Mouse (Mus musculus) cerebellum, adult 11-12 months (tissue): Measurements from ENCODE around the gene Cyp2a4.
"Not testable (repeated sequence)": the region's sequence is repeated elsewhere in the genome, so short reads cannot be mapped to it uniquely, and the experiment has no call there.

Experiments used
- DNase-seq: peaks from one replicate; pipeline ENCODE4 v3.0.0; 2022

The Cyp2a4 gene

DNA sequence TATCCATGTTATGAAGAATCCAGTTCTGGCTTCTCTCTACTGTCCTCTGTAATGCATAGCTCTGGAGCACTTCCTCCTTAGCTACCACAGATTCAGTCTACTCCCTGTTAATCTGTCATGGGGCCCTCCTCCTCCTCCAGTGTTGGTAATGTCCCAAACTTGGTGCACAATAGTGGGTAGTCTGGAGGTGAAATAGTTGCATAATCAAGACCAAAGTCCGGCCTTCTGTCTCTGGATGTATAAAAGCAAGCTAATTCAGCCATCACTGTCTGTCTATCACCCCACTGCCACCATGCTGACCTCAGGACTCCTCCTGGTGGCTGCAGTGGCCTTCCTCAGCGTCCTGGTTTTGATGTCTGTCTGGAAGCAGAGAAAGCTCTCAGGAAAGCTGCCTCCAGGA, at the start of gene Cyp2a4:
Cyp2a4 (plus strand) TSS at position 244 of the 400 bp plus-strand sequence.
- not testable (repeated sequence) for DNase-seq

DNA sequence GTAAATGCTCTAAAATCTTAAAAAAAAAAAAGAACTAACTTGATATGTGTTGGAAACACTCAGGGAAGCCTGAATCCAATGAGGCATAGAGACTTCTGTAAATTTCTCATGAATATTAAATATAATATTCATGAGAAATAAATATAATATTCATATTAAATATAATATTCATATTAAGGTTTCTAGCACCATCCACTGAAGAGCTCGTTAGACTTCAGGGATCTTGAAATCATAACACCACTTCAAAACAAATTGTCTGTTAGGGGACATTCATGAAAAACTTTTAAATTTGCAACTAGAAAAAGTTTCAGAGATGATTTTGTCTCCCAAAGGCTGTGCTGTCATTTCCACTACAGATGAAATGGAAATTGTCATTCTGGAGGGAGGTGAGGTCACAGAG, 46.9 kb upstream of the Cyp2a4 start, which contains the start of gene Vmn1r184:
Vmn1r184 (plus strand) TSS at position 301 of the 400 bp plus-strand sequence.
- DNase-seq = not testable (repeated sequence)

DNA sequence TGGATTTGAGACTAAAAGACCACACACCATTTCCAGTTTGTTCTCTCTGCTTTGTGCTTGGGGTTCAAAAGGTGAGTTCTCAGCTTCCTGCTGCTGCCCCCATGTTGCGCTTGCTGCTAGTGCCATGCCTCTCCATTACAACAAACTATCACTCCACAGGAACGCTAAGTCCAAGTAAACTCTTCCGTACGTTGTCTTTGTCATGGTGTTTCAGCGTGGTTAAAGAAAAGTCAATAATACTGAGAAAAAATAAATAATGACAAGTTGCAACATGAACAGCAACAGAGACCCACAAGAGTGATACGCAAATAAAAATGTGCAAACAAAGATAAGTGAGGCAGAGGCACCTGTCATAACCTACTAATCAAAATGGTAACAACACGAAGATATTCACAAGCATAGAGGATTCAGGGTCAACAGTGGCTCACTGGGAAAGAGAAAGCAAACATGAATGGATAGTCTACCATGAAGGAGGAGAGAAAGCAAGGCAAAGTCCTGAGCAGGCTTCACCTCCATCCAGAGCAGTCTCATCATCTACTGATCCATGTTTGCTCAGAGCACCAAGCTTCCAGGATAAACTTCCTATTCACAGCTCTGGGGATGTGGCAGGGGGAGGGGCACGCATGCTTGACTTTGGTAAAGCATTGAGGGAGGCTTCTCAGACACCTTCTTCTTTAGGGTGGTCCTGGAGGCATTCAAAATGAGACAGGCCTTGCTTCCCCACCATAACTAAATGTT, 3.4 kb upstream of the Cyp2a4 start:
- not testable (repeated sequence) for DNase-seq

DNA sequence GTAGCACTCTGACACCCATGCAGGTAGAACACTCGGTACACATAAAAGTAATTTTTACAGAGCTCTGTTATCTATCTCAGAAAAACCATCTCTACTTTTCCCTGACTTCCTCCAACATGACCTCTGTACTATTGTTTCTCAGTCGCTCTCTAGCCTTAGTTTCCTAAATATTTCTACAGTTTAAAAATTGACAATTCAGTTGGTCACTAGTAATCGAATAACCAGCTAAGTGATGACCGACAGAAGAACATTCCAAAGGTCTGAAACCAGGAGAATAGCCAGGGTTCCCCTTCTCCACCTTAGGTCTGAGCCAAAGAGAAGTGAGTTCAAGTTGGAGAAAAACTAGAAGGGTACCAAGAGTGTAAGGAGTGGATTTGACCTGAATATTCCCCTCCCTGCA, 4.8 kb downstream of the Cyp2a4 start:
- DNase-seq = not testable (repeated sequence)

DNA sequence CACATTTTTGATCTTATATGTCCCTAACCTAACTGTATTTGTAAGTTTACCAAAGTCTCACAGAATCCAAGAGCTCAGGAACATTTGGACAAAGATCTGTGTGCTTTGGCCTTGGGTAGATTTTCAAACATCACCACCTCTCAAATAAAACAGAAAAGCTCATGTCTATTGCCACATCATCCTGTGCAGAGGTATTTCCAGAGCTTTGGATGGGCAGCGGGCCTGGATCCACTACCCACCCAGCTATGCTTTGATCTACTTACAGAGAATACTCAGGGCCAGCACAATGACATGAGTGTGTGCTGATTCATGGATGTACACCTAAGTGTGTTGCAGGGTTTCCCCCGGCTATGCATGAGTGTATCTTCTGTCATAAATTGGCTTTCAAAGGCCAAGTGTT, 8.2 kb downstream of the Cyp2a4 start:
- DNase-seq = not testable (repeated sequence)

DNA sequence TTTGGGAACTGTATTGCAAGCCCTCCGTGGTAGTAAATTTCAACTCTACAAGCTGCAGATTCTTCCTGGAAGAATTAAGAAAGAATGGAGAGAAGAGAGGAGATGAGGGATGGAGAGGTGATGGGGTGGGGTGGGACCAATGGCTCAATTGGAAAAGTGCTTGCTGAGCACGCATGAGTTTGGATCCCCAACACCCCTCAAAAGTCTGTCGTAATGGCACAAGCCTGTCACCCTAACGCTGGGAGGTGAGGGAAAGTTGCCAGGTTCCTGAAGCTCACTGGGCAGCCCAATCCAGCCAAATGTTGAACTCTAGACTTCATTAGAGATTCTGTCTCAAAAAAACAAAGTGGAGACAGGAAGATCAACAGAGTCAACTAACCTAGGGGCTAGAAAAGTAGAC, 8.8 kb downstream of the Cyp2a4 start:
- DNase-seq = not testable (repeated sequence)

DNA sequence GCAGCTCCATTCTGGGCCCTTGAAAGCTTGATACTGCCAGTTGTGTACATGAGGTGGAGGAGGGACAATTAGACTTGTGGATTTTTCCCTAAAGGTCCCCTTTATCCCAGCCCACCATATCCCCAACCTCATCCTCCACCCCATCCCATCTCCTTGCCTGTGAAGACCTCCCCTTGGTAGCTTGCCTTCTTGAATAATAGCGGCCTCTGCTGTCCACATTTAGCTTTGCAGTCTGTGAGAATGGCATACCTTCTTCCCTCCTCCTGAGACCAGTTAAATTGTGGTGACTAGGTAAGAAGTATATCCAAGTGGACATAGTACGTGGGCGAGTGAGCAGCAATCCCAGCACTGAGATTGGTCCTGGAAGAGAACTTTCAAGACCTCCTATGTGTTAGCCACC, 13.4 kb downstream of the Cyp2a4 start:
- DNase-seq = not testable (repeated sequence)

DNA sequence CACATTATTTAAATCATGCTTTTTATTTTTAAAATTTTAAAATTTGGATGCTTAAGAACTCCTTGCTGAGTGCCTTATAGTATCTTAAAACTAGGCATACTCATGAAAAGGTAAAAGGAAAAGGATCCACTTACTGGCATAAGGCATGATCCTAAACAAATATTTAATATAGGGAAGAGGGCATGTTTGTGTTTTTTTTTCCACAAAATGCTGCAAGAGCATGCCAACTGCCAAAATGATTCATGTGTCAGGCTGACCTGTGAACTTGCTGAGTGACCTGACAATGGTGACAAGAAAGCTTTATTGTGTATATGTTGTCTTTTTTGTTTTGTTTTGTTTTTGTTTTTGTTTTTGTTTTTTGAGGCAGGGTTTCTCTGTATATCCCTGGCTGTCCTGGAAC, 43.2 kb downstream of the Cyp2a4 start:
- not testable (repeated sequence) for DNase-seq

DNA sequence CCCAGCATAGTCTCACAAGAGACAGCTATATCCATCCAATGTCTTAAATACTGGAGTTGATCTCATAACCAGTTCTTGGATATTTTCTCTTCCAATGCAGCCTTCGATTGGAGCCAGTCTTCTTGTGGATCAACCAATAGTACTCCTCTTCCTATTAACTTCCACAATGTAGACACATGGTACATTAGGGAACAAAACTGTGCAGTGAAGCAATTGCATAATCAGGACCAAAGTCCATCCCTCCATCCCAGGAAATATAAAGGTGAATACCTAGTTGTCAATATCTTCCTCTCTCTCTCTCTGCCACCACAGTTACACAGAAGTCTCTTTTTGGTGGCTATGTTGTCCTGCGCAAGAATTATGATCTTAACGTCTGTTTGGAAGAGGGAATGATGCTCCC, 45.3 kb downstream of the Cyp2a4 start:
- DNase-seq = not testable (repeated sequence)

DNA sequence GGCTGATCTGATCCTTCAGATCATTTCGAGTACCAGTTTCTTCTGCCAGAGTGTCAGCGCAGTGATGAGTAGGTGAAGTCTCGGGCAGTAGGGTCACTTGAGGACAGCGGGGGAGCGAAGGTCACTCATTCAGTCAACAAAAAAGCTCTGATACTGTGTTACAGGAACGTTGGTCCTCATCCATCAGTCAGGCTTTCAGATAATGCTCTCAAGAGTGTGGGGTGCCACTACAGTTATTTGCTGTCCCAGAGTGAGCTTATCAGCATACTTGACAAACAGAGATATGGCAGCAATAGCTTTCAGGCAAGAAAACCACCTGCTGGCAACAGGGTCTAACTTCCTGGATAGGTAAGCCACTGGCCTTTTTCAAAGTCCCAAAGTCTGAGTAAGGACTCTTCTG, 49.8 kb downstream of the Cyp2a4 start:
- DNase-seq = not testable (repeated sequence)
